Mouse (Mus musculus): Measurements from ENCODE around the gene Mknk2. TPM values are rescaled to one million over a fixed set of nuclear protein-coding genes. Genes with fewer than 3 reads are reported as not detected.

Gene Mknk2
- polyA plus RNA-seq, 1 experiment from 2014 or later = 60.1 TPM

- H3K4me3 ChIP-seq (replicated peaks) = no peak overlapping the region
- no peak overlapping the region for H3K4me2 ChIP-seq (replicated peaks)
- no peaks in the 10 kb centered on the region for H3K9me3 ChIP-seq
- no peak overlapping the region for H3K27ac ChIP-seq
- H3K36me3 ChIP-seq = peaks cover 66% of the 10 kb centered on the region
- H3K4me1 ChIP-seq (replicated peaks) = no peaks in the 10 kb centered on the region
- H3K27me3 ChIP-seq = no peaks in the 10 kb centered on the region
- WGBS = 92% methylated on average over 4 of the region's 4 CpGs
- no peak overlapping the region for H3K9ac ChIP-seq (replicated peaks)
- no peak for ATAC-seq
Measured at GRCm38 (mm10) chr10:80684984-80685383, 7.1 kb upstream of the Mknk2 start.

DNA sequence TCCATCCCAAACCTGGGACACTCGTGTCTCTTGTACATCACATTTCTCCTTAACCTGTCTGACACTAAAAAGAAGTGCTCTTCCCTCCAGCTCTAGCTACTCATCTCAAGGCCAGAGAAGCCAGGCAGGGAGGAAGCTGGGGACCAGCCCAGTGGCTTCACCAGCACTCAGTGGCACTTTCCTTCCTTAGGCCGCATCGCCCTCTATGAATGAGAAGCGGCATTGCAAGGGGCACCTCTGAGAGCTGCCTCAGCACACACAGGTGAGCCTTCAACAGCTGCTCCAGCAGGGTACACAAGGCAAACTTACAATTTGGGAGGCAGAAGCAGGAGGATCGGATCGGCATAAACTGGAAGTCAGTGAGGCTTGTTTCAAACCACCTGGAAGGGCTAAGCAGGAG is 6.3 kb upstream of the Mknk2 start:
- H3K4me1 ChIP-seq (replicated peaks) = peaks cover 7% of the 10 kb centered on the region
- no peaks in the 10 kb centered on the region for H3K9me3 ChIP-seq
- no peak for ATAC-seq
- no peak overlapping the region for H3K27ac ChIP-seq
- WGBS = 54% methylated on average over 6 of the region's 6 CpGs
- H3K9ac ChIP-seq (replicated peaks) = no peak overlapping the region
- H3K4me2 ChIP-seq (replicated peaks) = no peak overlapping the region
- no peaks in the 10 kb centered on the region for H3K27me3 ChIP-seq
- H3K4me3 ChIP-seq (replicated peaks) = no peak overlapping the region
- peaks cover 58% of the 10 kb centered on the region for H3K36me3 ChIP-seq

DNA sequence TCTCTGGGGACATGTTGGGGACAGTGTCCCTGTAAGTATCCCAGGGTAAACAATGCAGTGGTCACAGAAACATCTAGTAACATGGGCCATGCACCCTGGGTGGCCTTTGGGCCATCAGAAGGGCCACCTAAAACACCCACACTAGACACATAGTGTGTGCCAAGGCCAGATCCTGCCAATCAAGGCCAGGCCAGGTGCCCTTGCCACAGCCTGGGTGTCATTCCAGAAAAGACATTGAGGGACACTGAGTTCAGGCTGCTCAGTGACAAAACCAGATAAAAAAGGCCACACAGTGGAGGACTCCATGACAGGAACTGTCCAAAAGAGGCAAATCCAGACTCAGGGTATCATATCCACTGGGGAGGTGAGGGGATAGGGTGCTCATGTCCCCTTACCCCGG is 5.7 kb upstream of the Mknk2 start:
- Histone ChIP-seq H3K4me2 (replicated peaks) (no peak overlapping the region), H3K9ac (replicated peaks) (no peak overlapping the region), H3K9me3 (no peaks in the 10 kb centered on the region), H3K27me3 (no peaks in the 10 kb centered on the region), H3K4me3 (replicated peaks) (no peak overlapping the region), H3K27ac (no peak overlapping the region), H3K4me1 (replicated peaks) (peaks cover 13% of the 10 kb centered on the region), H3K36me3 (peaks cover 53% of the 10 kb centered on the region)
- ATAC-seq = no peak
- 92% methylated on average over 1 of the region's 1 CpGs for WGBS

DNA sequence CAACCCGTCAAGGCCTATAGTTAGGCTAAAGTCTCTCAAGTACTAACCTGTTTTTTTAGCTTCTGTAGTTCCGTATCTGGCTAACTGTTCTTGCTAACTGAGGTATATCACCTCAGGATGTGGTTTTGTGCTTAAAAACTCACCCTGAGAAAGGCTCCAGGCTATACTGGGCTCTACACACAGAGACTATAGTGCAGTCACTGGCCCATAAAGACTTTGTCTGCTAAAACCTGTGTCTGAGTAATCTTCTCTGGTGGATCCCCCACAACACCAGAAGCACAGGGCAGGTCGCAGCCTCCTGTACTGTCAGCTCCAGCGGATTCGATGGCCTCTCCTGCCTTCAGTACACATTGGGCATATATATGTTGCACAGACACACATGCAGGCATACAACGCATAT is 4.1 kb upstream of the Mknk2 start:
- WGBS = 95% methylated on average over 6 of the region's 6 CpGs
- no peak overlapping the region for H3K4me3 ChIP-seq (replicated peaks)
- no peak overlapping the region for H3K9ac ChIP-seq (replicated peaks)
- H3K4me1 ChIP-seq (replicated peaks) = peaks cover 29% of the 10 kb centered on the region
- H3K36me3 ChIP-seq = peaks cover 39% of the 10 kb centered on the region
- H3K27me3 ChIP-seq = no peaks in the 10 kb centered on the region
- ATAC-seq = no peak
- no peak overlapping the region for H3K27ac ChIP-seq
- no peaks in the 10 kb centered on the region for H3K9me3 ChIP-seq
- no peak overlapping the region for H3K4me2 ChIP-seq (replicated peaks)

DNA sequence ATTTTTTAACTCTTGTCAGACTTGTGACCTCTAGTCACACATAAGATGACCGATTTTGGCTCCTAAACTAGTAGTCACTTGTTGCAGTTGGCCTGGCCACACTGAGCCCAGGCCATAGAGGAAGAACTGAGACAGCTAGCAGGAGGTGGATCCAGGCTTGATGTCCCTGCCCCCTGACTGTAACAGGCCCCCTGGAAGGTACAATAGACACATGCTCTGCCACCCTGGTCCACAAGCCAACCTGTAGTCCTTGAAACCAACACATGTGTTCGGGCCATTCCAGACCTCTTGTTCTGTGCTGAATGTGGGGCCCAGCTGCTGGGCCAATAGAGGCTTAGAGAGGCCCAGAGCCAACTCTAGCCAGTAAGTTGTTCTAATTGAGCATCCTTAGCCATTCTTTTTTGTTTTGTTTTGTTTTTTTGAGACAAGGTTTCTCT is 2.4 kb upstream of the Mknk2 start:
- Histone ChIP-seq H3K4me1 (replicated peaks) (peaks cover 34% of the 10 kb centered on the region), H3K4me3 (replicated peaks) (no peak overlapping the region), H3K36me3 (peaks cover 22% of the 10 kb centered on the region), H3K4me2 (replicated peaks) (no peak overlapping the region), H3K9ac (replicated peaks) (no peak overlapping the region), H3K27ac (no peak overlapping the region), H3K9me3 (no peaks in the 10 kb centered on the region), H3K27me3 (no peaks in the 10 kb centered on the region)
- no peak for ATAC-seq
- 88% methylated on average over 2 of the region's 2 CpGs for WGBS

GRCm38 (mm10) chr10:80679556-80680259 is 1.8 kb upstream of the Mknk2 start:
- no peak overlapping the region for H3K4me2 ChIP-seq (replicated peaks)
- ATAC-seq = no peak
- no peaks in the 10 kb centered on the region for H3K9me3 ChIP-seq
- no peak overlapping the region for H3K4me3 ChIP-seq (replicated peaks)
- 61% methylated on average over 9 of the region's 9 CpGs for WGBS
- H3K9ac ChIP-seq (replicated peaks) = peak overlapping the region; percentile 41
- peak overlapping the region; percentile 98; the same call in 1 of the 2 replicates for H3K27ac ChIP-seq
- peaks cover 39% of the 10 kb centered on the region for H3K4me1 ChIP-seq (replicated peaks)
- H3K27me3 ChIP-seq = no peaks in the 10 kb centered on the region
- H3K36me3 ChIP-seq = peaks cover 16% of the 10 kb centered on the region

DNA sequence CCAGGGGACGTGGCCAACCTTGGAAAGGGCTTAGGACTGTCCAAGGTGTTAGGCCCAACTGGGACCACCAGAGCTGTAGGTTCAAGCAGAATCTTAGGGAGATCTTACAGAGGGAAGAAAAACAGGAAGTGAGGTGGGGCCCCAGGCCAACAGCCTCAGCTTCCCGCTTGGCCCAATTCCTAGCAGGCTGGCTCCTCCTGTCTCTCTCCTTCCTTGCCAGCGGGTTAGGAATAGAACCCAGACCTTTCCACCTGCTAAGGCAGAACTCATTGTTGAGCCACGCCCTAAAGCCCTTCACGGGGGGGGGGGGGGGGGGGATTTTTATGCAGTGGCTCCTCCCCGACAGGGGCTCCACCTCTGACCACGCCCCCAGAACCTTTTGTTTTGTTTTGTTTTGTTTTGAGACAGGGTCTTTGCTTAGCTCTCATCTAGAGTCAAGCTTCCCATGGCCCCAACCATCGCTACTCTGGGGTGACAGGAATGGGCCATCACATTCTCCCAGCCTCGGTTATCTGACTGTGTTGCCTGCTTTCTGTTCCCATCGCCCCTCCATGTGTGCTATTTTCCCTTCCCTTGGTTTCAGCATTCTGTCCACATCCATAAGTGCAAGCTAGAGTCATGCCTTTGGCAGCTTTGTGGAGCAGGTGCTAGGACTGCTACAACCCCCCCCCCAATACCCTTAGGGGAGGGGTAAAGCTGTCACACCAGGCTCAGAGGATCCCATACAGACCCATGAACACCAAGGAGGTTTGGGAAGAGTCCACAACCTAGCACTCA is 877 bp upstream of the Mknk2 start:
- Histone ChIP-seq H3K27ac (peak overlapping the region; percentile 98), H3K4me2 (replicated peaks) (no peak overlapping the region), H3K9me3 (no peaks in the 10 kb centered on the region), H3K36me3 (peaks cover 12% of the 10 kb centered on the region), H3K27me3 (no peaks in the 10 kb centered on the region), H3K9ac (replicated peaks) (peak overlapping the region; percentile 82), H3K4me3 (replicated peaks) (no peak overlapping the region), H3K4me1 (replicated peaks) (peaks cover 48% of the 10 kb centered on the region)
- 60% methylated on average over 9 of the region's 10 CpGs for WGBS
- no peak for ATAC-seq

DNA sequence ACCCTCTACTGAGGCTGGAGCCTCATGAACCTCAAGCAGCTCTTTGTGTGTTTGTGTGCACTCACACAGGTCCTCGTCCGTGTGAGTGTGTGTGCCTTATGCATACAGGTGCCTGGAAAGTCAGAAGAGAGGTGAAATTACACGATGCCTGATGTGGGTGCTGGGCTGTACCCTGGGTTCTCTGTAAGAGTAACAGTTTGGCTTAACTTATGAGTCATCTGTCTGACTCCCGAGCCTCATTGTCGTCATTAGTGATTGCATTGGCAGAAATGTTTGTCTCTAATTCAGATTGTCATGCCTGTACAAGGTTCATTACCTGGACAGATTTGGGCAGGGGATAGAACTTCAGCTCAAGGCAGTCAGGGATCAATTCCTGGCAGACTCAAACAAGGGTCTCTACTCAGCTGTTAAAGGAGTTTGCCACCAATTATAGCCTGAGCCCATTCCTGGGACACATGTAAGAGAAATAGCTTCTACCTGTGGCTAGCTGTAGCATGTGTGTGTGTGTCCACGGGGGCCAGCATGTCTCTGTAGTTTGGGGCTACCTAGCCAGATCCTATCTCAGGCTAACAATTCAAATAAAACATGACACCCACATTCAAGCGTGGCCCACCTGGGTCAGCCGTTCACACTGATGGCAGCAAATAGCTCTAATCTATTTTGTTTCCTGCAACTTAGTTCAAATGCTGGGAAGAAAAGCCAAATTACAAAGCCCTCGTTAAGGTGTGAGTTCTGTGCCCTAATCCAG is 610 bp downstream of the Mknk2 start:
- Histone ChIP-seq H3K27ac (peak overlapping the region; percentile 98), H3K4me2 (replicated peaks) (peak overlapping the region; percentile 84), H3K4me3 (replicated peaks) (peak overlapping the region; percentile 99), H3K36me3 (peaks cover 5% of the 10 kb centered on the region; the same call in 1 of the 2 replicates), H3K27me3 (no peaks in the 10 kb centered on the region), H3K9me3 (no peaks in the 10 kb centered on the region), H3K9ac (replicated peaks) (peak overlapping the region; percentile 82), H3K4me1 (replicated peaks) (peaks cover 63% of the 10 kb centered on the region)
- WGBS = 46% methylated on average over 9 of the region's 9 CpGs
- ATAC-seq = peak; percentile 4

- Histone ChIP-seq H3K9ac (replicated peaks) (peak overlapping the region; percentile 99), H3K9me3 (no peaks in the 10 kb centered on the region), H3K36me3 (peaks cover 14% of the 10 kb centered on the region), H3K4me3 (replicated peaks) (peak overlapping the region; percentile 99), H3K27ac (peak overlapping the region; percentile 98), H3K4me2 (replicated peaks) (peak overlapping the region; percentile 84), H3K4me1 (replicated peaks) (peaks cover 68% of the 10 kb centered on the region), H3K27me3 (no peaks in the 10 kb centered on the region)
- under 1% methylated on average over 68 of the region's 78 CpGs for WGBS
- ATAC-seq = peak; percentile 91
Measured at GRCm38 (mm10) chr10:80676198-80676928, 1.5 kb downstream of the Mknk2 start.

GRCm38 (mm10) chr10:80675405-80676197 is 2.3 kb downstream of the Mknk2 start:
- Histone ChIP-seq H3K4me3 (replicated peaks) (peak overlapping the region; percentile 99), H3K4me1 (replicated peaks) (peaks cover 71% of the 10 kb centered on the region)
- WGBS = 0% methylated on average over 54 of the region's 54 CpGs

More at GRCm38 (mm10) chr10:80675405-80676197, 2.3 kb downstream of the Mknk2 start:
- Histone ChIP-seq H3K9ac (replicated peaks) (peak overlapping the region; percentile 99), H3K9me3 (no peaks in the 10 kb centered on the region), H3K27ac (peak overlapping the region; percentile 98), H3K4me2 (replicated peaks) (peak overlapping the region; percentile 84), H3K27me3 (no peaks in the 10 kb centered on the region), H3K36me3 (peaks cover 22% of the 10 kb centered on the region)
- peak; percentile 12 for ATAC-seq
